Mouse (Mus musculus) activated CD4-positive, CD25-positive, alpha-beta regulatory T cell, adult 4 months (primary cell): ENCODE results near the gene Vsig10. TPM values are rescaled to one million over a fixed set of nuclear protein-coding genes. Genes with fewer than 3 reads are reported as not detected.

ENCODE experiments used
- ATAC-seq: one replicate; pipeline ENCODE4 v1.8.0; 2017
- polyA plus RNA-seq, 2 experiments: library from polyadenylated mRNA; unstranded; fragments of 100-300 nt; shearing (Covaris generic); gene quantifications; one replicate each; pipeline ENCODE4 v1.2.1; 2017

Vsig10 gene
- polyA plus RNA-seq, 2 experiments from 2014 or later = 3.9 to 6.7 TPM

GRCm38 (mm10) chr5:117388296-117388751, 69.4 kb downstream of the Vsig10 start:
- ATAC-seq = peak; percentile 13

GRCm38 (mm10) chr5:117388877-117389276, 70.0 kb downstream of the Vsig10 start, which contains the start of gene Rfc5:
Gene Rfc5 (minus strand): TSS chr5:117389047.
- ATAC-seq = peak; percentile 99

- no peak for ATAC-seq
Observed at GRCm38 (mm10) chr5:117390895-117391294, 72.0 kb downstream of the Vsig10 start.

GRCm38 (mm10) chr5:117395834-117396233, 77.0 kb downstream of the Vsig10 start:
- ATAC-seq = no peak

- no peak for ATAC-seq
Observed at GRCm38 (mm10) chr5:117396596-117397014, 77.7 kb downstream of the Vsig10 start.

- ATAC-seq = no peak
Observed at GRCm38 (mm10) chr5:117397371-117397770, 78.5 kb downstream of the Vsig10 start.

- no peak for ATAC-seq
Observed at GRCm38 (mm10) chr5:117398007-117398550, 79.2 kb downstream of the Vsig10 start.

- ATAC-seq = no peak
Observed at GRCm38 (mm10) chr5:117399281-117399680, 80.4 kb downstream of the Vsig10 start.

GRCm38 (mm10) chr5:117403609-117404008, 84.7 kb downstream of the Vsig10 start:
- ATAC-seq = no peak

Other genes with a start within 250 kb of the Vsig10 start
- 10 to 100 TPM; 11.5 to 12.3 TPM for gene Suds3, start 203.0 kb upstream of the Vsig10 start, polyA plus RNA-seq
- 100 to 1,000 TPM; 137 to 138 TPM for gene Taok3, start 199.0 kb upstream of the Vsig10 start, polyA plus RNA-seq
- gene Pebp1, start 31.5 kb upstream of the Vsig10 start, polyA plus RNA-seq = 100 to 1,000 TPM; 119 to 153 TPM
- gene Wsb2, start 38.2 kb downstream of the Vsig10 start, polyA plus RNA-seq = 10 to 100 TPM; 11.0 TPM
- gene Rfc5, start 70.0 kb downstream of the Vsig10 start, polyA plus RNA-seq = 10 to 100 TPM; 32.2 to 35.6 TPM
- gene Ksr2, start 94.9 kb downstream of the Vsig10 start, polyA plus RNA-seq = under 1 TPM; 0.20 to 0.27 TPM